Mouse (Mus musculus) intestine, postnatal 0 days (tissue): Measurements from ENCODE around the gene Adipoq. TPM values are rescaled to one million over a fixed set of nuclear protein-coding genes. Genes with fewer than 3 reads are reported as not detected.

Experiments
- ATAC-seq: fragments of 200-750 bp; cut with Nextera tagmentation; 2 replicates; pipeline ENCODE4 v1.8.0; 2017; ENCODE audit warnings: mild to moderate bottlenecking, moderate TSS enrichment, moderate library complexity
- H3K27ac ChIP-seq: fragments of 300-500 bp; sonication (generic); 2 replicates; pipeline ENCODE4 v1.5.1; 2014; ENCODE audit warnings: mild to moderate bottlenecking, low read depth, low read length, moderate library complexity
- H3K27me3 ChIP-seq: fragments of 300-500 bp; sonication (generic); replicated peaks from 2 replicates; pipeline ENCODE4 v1.6.1; 2014; ENCODE audit warnings: low read length, mixed read lengths; ENCODE audit not compliant: control insufficient read depth, insufficient read depth
- H3K36me3 ChIP-seq: fragments of 300-500 bp; sonication (generic); 2 replicates; pipeline ENCODE4 v1.6.1; 2014; ENCODE audit warnings: mild to moderate bottlenecking, moderate library complexity; ENCODE audit not compliant: control insufficient read depth, insufficient read depth
- H3K4me1 ChIP-seq: fragments of 300-500 bp; sonication (generic); replicated peaks from 2 replicates; pipeline ENCODE4 v1.6.1; 2014; ENCODE audit warnings: antibody characterized with exemption, low read length, mixed read lengths; ENCODE audit not compliant: control insufficient read depth, insufficient read depth
- H3K4me2 ChIP-seq: fragments of 300-500 bp; sonication (generic); replicated peaks from 2 replicates; pipeline ENCODE4 v1.6.1; 2014; ENCODE audit warnings: low read depth, mild to moderate bottlenecking, moderate library complexity
- H3K4me3 ChIP-seq: fragments of 300-500 bp; sonication (generic); 2 replicates; pipeline ENCODE4 v1.5.1; 2014; ENCODE audit warnings: low read depth, low read length
- H3K9ac ChIP-seq: fragments of 300-500 bp; sonication (generic); 2 replicates; pipeline ENCODE4 v1.6.1; 2014; ENCODE audit warnings: mild to moderate bottlenecking, low read depth, low read length
- H3K9me3 ChIP-seq: fragments of 300-500 bp; sonication (generic); 2 replicates; pipeline ENCODE4 v1.6.1; 2016; ENCODE audit warnings: mixed run types; ENCODE audit not compliant: control insufficient read depth
- CTCF ChIP-seq: sonication (generic); IDR thresholded peaks from 2 replicates; pipeline ENCODE4 v1.5.1; 2016; ENCODE audit warnings: low read depth, mild to moderate bottlenecking, control low read depth, antibody characterized with exemption, moderate library complexity
- WGBS: fragments of 180-500 bp; shearing (Covaris S2); extraction: QIAGEN DNeasy Blood & Tissue Kit; methylation state at CpG from one replicate; pipeline ENCODE4 v1.1.7; 2014; 5-methylcytosine and 5-hydroxymethylcytosine counted together
- polyA plus RNA-seq: library from polyadenylated mRNA; unstranded; fragments of >200 nt; fragmentation: Nextera tagmentation; extraction: Ambion mirVana; gene quantifications from 2 replicates; pipeline ENCODE4 v1.2.1, GENCODE M21; 2015

Gene Adipoq
- polyA plus RNA-seq, 1 experiment from 2014 or later = not detected

GRCm38 (mm10) chr16:23157013-23157412 lies 10.7 kb downstream of the Adipoq start:
- no peaks in the 10 kb centered on the region for H3K36me3 ChIP-seq
- H3K9me3 ChIP-seq = no peaks in the 10 kb centered on the region
- WGBS = 96% methylated on average over 13 of the region's 13 CpGs
- H3K4me2 ChIP-seq = no peak overlapping the region
- no peaks in the 10 kb centered on the region for H3K4me1 ChIP-seq
- no peaks in the 10 kb centered on the region for H3K27me3 ChIP-seq
- H3K4me3 ChIP-seq = no peak overlapping the region
- TF ChIP-seq CTCF = no peak
- no peak overlapping the region for H3K9ac ChIP-seq
- no peak overlapping the region for H3K27ac ChIP-seq
- no peak for ATAC-seq

- Histone ChIP-seq H3K27ac (no peak overlapping the region), H3K9me3 (no peaks in the 10 kb centered on the region), H3K36me3 (no peaks in the 10 kb centered on the region), H3K4me2 (no peak overlapping the region), H3K4me3 (no peak overlapping the region), H3K27me3 (no peaks in the 10 kb centered on the region), H3K9ac (no peak overlapping the region), H3K4me1 (no peaks in the 10 kb centered on the region)
- TF ChIP-seq CTCF = no peak
- no peak for ATAC-seq
- 86% methylated on average over 7 of the region's 7 CpGs for WGBS
Observed at GRCm38 (mm10) chr16:23158292-23158691, 12.0 kb downstream of the Adipoq start.

- H3K4me2 ChIP-seq = no peak overlapping the region
- H3K9ac ChIP-seq = no peak overlapping the region
- H3K4me1 ChIP-seq = no peaks in the 10 kb centered on the region
- no peak for ATAC-seq
- H3K27me3 ChIP-seq = no peaks in the 10 kb centered on the region
- H3K36me3 ChIP-seq = no peaks in the 10 kb centered on the region
- WGBS = 39% methylated on average over 2 of the region's 2 CpGs
- H3K27ac ChIP-seq = no peak overlapping the region
- H3K9me3 ChIP-seq = no peaks in the 10 kb centered on the region
- no peak overlapping the region for H3K4me3 ChIP-seq
- no peak for TF ChIP-seq CTCF
Observed at GRCm38 (mm10) chr16:23158957-23159356, 12.6 kb downstream of the Adipoq start.

GRCm38 (mm10) chr16:23159749-23160148 lies 13.4 kb downstream of the Adipoq start:
- H3K9me3 ChIP-seq = no peaks in the 10 kb centered on the region
- H3K9ac ChIP-seq = no peak overlapping the region
- H3K4me2 ChIP-seq = no peak overlapping the region
- no peak overlapping the region for H3K27ac ChIP-seq
- H3K36me3 ChIP-seq = no peaks in the 10 kb centered on the region
- no peak overlapping the region for H3K4me3 ChIP-seq
- no peak for TF ChIP-seq CTCF
- H3K4me1 ChIP-seq = no peaks in the 10 kb centered on the region
- H3K27me3 ChIP-seq = no peaks in the 10 kb centered on the region
- ATAC-seq = no peak
- WGBS = 59% methylated on average over 2 of the region's 2 CpGs

GRCm38 (mm10) chr16:23162116-23162515 lies 15.8 kb downstream of the Adipoq start:
- Histone ChIP-seq H3K9me3 (no peaks in the 10 kb centered on the region), H3K27me3 (no peaks in the 10 kb centered on the region), H3K4me1 (no peaks in the 10 kb centered on the region), H3K9ac (no peak overlapping the region), H3K27ac (no peak overlapping the region), H3K36me3 (no peaks in the 10 kb centered on the region), H3K4me2 (no peak overlapping the region), H3K4me3 (no peak overlapping the region)
- no peak for ATAC-seq
- WGBS = 73% methylated on average over 3 of the region's 3 CpGs
- no peak for TF ChIP-seq CTCF

- no peak overlapping the region for H3K4me3 ChIP-seq
- no peaks in the 10 kb centered on the region for H3K4me1 ChIP-seq
- no peak overlapping the region for H3K4me2 ChIP-seq
- TF ChIP-seq CTCF = no peak
- H3K27ac ChIP-seq = no peak overlapping the region
- ATAC-seq = no peak
- 62% methylated on average over 6 of the region's 6 CpGs for WGBS
- no peak overlapping the region for H3K9ac ChIP-seq
- H3K27me3 ChIP-seq = no peaks in the 10 kb centered on the region
- no peaks in the 10 kb centered on the region for H3K9me3 ChIP-seq
- no peaks in the 10 kb centered on the region for H3K36me3 ChIP-seq
Observed at GRCm38 (mm10) chr16:23164443-23164842, 18.1 kb downstream of the Adipoq start.

GRCm38 (mm10) chr16:23165441-23165840 lies 19.1 kb downstream of the Adipoq start:
- Histone ChIP-seq H3K36me3 (no peaks in the 10 kb centered on the region), H3K9ac (no peak overlapping the region), H3K4me3 (no peak overlapping the region), H3K4me2 (no peak overlapping the region), H3K27ac (no peak overlapping the region), H3K4me1 (no peaks in the 10 kb centered on the region), H3K9me3 (no peaks in the 10 kb centered on the region), H3K27me3 (no peaks in the 10 kb centered on the region)
- no peak for ATAC-seq
- 68% methylated on average over 9 of the region's 9 CpGs for WGBS
- TF ChIP-seq CTCF = 0 out of 2 replicates have a peak, but pooled peaks have one; percentile 14
